Mouse (Mus musculus) left cerebral cortex, adult 2 months (tissue): ENCODE data around the gene Tmed3. TPM values are rescaled to one million over a fixed set of nuclear protein-coding genes. Genes with fewer than 3 reads are reported as not detected.

ENCODE experiments used
- DNase-seq, 2 experiments: peaks; one replicate each; pipeline ENCODE4 v3.0.0; 2021 to 2022; ENCODE audit warnings: low spot score in 2 of 2, mixed read lengths in 1 of 2; ENCODE audit errors: extremely low spot score in 1 of 2
- H3K27ac ChIP-seq: fragments of 200-600 bp; 2 replicates; pipeline ENCODE4 v1.8.1; 2022
- H3K4me3 ChIP-seq: fragments of 200-600 bp; 2 replicates; pipeline ENCODE4 v1.8.1; 2022
- CTCF ChIP-seq: fragments of 200-600 bp; IDR thresholded peaks from 2 replicates; pipeline ENCODE4 v1.8.1; 2022; ENCODE audit warnings: antibody characterized with exemption, mild to moderate bottlenecking, moderate library complexity
- intact Hi-C: fragments of 180-260 bp; cut with DNase I; formaldehyde crosslinking; loops from one replicate; pipeline ENCODE4 v1.15.1; 2025
- total RNA-seq, 2 experiments: library from RNA; stranded (reverse); gene quantifications; 2 replicates each; pipeline ENCODE4 v1.2.3; 2021

The Tmed3 gene
- total RNA-seq, 2 experiments from 2014 or later = 27.7 to 30.3 TPM

DNA sequence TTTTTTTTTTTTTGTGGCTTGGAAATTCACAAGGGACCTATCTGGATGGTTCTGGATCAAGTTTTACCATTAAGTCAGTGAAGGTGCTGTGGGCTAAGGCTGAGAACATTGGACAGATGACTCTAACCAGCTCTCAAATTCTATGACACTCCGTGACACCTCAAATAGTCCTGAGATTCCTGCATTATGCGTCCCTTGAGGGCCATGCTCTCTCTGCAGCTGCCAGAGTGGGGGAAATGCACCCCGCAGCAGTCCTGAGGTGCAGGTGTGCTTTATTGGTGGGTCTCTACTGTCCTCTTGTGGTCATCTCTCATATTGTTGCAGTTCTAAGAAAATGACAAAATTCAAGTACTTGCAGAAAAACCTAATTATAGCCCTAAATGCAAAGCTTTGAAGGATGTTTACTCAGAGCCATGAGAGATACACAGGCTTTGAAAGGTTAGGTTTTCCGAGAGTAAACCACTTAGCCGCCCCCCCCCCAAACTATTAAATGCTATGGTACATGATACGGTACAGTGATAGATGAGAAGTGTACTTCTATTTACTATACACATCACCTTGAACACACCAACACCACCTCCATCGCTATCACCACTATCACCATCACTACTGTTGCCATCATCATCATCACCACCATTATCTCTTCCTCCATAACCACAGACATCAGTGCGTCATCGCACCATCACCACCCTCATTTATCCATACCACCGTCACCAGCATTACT lies 17.2 kb downstream of the Tmed3 start:
- intact Hi-C loops = loop anchor here (10.0 kb wide), 1 partner anchor 753 kb away; no protein-coding TSS in a partner anchor
- Histone ChIP-seq H3K4me3 (no peak overlapping the region), H3K27ac (no peak overlapping the region)
- no peak for DNase-seq
- TF ChIP-seq CTCF = peak; percentile 84

DNA sequence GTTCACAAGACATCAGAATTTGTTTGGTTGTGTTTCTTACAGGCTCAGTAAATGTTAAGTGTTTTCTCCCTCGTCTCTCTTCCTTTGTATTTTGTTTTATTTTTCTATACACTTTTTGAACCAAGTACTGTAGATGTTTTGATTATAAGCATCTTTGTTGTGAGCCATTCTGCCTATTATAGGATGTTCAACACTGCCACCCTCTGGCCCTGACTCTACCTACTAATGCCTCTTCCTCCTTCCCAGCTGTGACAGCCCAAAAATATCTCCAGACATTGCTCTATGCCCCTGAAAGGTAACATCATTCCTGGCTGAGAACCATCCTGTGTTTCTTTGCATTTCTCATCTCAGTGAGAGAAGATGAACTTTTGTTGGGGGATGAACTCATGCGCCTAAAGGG lies 18.6 kb downstream of the Tmed3 start:
- peak in 1 of 2 experiments; percentile 4 for DNase-seq
- Histone ChIP-seq H3K4me3 (no peak overlapping the region), H3K27ac (no peak overlapping the region)
- intact Hi-C loops = loop anchor here (10.0 kb wide), 1 partner anchor 751 kb away; no protein-coding TSS in a partner anchor
- TF ChIP-seq CTCF = peak; percentile 22

DNA sequence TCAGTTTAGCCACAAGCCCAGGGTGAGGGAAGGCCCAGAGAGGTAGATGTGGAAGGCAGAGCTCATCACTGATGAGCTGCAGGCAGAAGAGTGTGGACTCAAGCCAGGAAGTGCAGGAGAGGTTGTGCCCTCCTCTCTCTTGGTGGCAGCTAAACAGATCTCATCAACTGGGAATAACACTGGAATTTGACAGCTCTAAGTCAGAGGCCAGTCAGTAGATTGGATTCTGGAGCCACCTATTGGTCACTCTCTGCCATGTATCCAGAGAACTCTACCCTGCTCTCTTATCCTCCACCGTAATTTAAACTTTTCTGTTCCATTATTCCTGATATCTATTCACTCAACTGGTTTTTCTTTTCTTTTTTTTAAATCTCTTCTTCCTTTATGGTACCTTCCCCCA lies 25.9 kb downstream of the Tmed3 start:
- peak; percentile 67 for TF ChIP-seq CTCF
- DNase-seq = no peak
- intact Hi-C loops = loop anchor here (1.0 to 5.0 kb wide), 2 partner anchors 219 to 972 kb away; no protein-coding TSS in a partner anchor

DNA sequence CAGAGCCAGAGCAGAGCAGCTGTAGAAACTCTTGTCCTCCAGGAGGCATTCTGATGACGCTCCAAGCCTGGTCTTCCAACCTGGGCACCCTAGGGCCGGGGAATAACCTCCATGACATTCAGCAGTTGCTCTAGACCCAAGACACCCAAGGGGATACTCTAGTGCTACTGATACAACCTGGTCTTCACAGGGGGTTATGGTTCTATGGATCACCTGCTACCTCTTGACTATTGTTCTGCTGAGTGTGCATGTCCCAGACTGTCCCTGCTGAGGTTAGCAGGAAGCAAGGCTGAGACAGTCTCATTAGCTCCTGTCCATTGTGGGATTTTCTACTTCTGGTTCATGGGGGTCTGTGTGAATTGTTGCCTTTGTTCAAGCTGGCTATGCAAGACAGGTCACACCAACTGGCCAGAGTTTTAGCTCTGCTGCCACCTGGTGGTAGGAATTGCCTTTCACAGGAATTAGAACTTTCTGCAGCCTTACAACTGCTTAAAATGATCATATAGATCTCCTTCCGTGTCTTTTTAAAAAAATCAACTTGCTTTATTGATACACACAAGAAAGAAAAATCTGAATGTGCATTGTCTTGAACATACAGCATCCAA lies 30.8 kb downstream of the Tmed3 start:
- intact Hi-C loops = loop anchor here (1.0 to 5.0 kb wide), 3 partner anchors 122 to 447 kb away; no protein-coding TSS in a partner anchor
- H3K27ac ChIP-seq = no peak overlapping the region
- peak; percentile 73 to 84 for DNase-seq
- TF ChIP-seq CTCF = peak; percentile 91
- H3K4me3 ChIP-seq = no peak overlapping the region

More for the DNA sequence above, 25.9 kb downstream of the Tmed3 start:
- Histone ChIP-seq H3K27ac (no peak overlapping the region), H3K4me3 (no peak overlapping the region)

DNA sequence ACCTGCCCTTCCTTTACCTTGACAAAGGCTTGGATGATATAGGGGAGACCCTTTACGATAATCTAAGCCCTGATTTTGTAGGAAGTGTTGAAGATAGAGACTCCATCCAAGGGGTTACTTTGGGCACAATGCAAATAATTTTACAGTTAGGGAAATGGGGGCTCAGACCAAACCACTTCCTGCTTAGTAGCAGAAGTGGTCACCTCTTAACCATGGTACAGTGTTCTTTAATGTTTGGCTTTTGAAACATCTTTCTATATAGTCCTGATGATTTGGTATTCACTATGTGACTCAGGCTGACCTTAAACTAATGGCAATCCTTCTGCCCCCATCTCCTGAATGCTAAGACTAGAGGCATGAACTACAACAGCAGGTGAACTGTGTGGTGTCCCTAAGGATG lies 31.5 kb downstream of the Tmed3 start:
- no peak overlapping the region for H3K4me3 ChIP-seq
- no peak for TF ChIP-seq CTCF
- H3K27ac ChIP-seq = no peak overlapping the region
- DNase-seq = no peak
- intact Hi-C loops = loop anchor here (5.0 kb wide), 1 partner anchor 121 kb away; no protein-coding TSS in a partner anchor

DNA sequence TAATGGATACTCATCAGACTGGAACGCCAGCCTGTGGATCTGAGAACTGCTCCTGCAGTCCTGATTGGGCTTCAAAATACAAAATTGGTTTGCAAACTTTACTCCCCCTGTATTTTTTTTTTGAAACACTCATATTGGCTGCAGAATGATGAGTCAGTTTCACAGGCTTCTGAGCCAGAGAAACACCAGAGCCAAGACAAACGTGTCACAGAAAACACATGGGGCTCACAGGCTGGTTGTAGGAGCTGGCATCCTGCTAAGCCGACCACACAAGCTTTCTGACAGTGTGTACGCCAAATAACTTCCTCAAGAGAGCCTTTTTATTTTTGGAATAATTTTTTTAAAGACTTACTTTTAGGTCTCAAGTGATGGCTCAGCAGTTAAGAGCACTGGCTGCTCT lies 35.0 kb downstream of the Tmed3 start:
- no peak overlapping the region for H3K27ac ChIP-seq
- intact Hi-C loops = loop anchor here (5.0 kb wide), 1 partner anchor 118 kb away; no protein-coding TSS in a partner anchor
- no peak overlapping the region for H3K4me3 ChIP-seq
- peak; percentile 27 to 28 for DNase-seq
- TF ChIP-seq CTCF = no peak; the same call in 1 of the 2 replicates

DNA sequence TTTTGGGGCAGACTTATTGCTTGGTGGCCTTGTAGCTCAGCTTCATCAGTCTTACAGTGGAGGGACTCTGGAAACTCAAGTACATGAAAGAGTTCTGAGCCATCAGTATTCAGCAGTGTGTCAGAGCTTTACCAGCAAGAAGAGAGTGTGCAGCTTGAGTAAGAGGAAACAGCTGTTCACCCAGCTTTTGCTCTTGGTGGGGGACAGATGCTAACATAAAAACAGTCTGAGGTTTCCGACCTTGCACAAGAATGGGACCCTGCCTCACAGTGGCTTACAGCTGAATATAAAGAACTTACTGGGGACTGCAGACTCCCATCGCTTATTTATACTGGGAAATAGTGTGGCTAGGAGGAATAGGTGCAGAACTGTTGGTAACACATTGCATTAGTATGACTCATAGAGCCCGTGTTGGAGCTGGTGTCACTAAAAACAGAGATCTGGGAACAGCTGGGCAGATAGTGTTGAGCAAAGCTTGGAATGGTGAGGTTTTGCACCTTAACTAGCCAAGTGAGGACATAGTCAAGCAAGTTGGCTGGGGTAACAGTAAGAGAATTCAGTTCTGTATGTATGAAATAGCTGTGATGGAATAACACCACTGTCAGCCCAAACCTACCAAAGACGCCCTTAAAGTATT lies 37.4 kb downstream of the Tmed3 start:
- intact Hi-C loops = no loop called here
- Histone ChIP-seq H3K27ac (no peak overlapping the region), H3K4me3 (no peak overlapping the region)
- no peak for DNase-seq
- TF ChIP-seq CTCF = no peak

DNA sequence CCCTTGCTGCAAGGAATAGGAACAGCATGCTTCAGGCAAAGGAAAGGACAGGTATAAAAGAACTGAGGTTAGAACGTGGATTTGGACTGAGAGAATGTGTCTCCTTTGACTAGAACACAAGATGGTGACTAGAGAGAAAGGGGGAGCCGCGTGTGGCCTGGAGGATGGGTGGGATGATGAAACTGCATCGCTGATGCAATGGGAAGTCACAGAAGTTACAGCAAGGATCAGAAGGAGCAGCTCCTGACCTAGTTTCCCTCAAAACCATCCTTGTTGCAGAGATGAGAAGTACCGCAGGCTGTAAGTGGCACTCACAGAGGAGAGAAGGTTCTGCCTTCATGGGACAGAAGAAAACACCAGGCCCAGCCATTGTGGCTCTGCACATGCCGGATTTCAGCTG lies 54.0 kb downstream of the Tmed3 start:
- DNase-seq = no peak
- no peak overlapping the region for H3K4me3 ChIP-seq
- no peak overlapping the region for H3K27ac ChIP-seq
- intact Hi-C loops = no loop called here
- no peak for TF ChIP-seq CTCF

Other genes starting within 250 kb of the Tmed3 start
- 1 to 10 TPM; 6.3 to 8.4 TPM for gene Minar1, start 81.9 kb downstream of the Tmed3 start, total RNA-seq
- gene Ankrd34c, start 33.4 kb upstream of the Tmed3 start, total RNA-seq = 10 to 100 TPM; 10.3 to 13.8 TPM
- 100 to 1,000 TPM; 273 to 297 TPM for gene Rasgrf1, start 204.8 kb upstream of the Tmed3 start, total RNA-seq